Mouse (Mus musculus): ENCODE measurements around the gene Ntm. TPM values are rescaled to one million over a fixed set of nuclear protein-coding genes. Genes with fewer than 3 reads are reported as not detected.

Ntm gene
- polyA plus RNA-seq, 1 experiment from 2014 or later: 264 TPM

GRCm38 (mm10) chr9:29106771-29107170, 856.2 kb downstream of the Ntm start:
- Histone ChIP-seq H3K27ac (ENCODE audit: low read depth, low read length) (no peak overlapping the region), H3K9me3 (ENCODE audit: control insufficient read depth, low read length) (no peaks in the 10 kb centered on the region; the same call in 1 of the 2 replicates), H3K4me2 (ENCODE audit: low read length) (no peak overlapping the region), H3K36me3 (ENCODE audit: control insufficient read depth, insufficient read depth, low read length) (no peaks in the 10 kb centered on the region), H3K9ac (ENCODE audit: low read depth, low read length) (no peak overlapping the region), H3K4me3 (ENCODE audit: low read length) (no peak overlapping the region), H3K27me3 (replicated peaks; ENCODE audit: control insufficient read depth, insufficient read depth, low read length) (no peaks in the 10 kb centered on the region), H3K4me1 (ENCODE audit: control insufficient read depth, insufficient read depth, low read depth, low read length) (no peaks in the 10 kb centered on the region; the same call in 1 of the 2 replicates)
- 53% methylated on average over 3 of the region's 3 CpGs for WGBS
- ATAC-seq: no peak

DNA sequence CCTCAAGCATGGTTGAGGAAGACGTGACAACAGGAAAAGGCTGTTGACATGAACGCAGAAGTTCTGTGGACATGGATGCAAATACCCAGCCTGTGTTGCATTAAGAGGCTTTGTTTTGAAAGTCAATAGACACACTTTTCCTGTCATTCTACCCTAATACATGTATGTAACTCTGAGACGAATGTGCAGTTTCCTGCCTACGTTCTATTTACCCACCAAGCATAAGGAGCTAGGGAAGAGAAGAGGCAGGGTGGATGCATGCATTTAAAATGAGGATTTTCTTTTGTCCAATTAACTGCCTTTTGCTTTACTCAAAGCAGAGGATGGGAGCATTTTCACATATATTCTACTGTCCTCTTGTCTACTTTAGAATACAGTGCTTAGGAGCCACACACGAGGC, 858.5 kb downstream of the Ntm start:
- WGBS: 80% methylated on average over 5 of the region's 5 CpGs
- Histone ChIP-seq H3K9ac (ENCODE audit: low read depth, low read length) (no peak overlapping the region), H3K27ac (ENCODE audit: low read depth, low read length) (no peak overlapping the region), H3K9me3 (ENCODE audit: control insufficient read depth, low read length) (no peaks in the 10 kb centered on the region; the same call in 1 of the 2 replicates), H3K27me3 (replicated peaks; ENCODE audit: control insufficient read depth, insufficient read depth, low read length) (no peaks in the 10 kb centered on the region), H3K4me3 (ENCODE audit: low read length) (no peak overlapping the region), H3K36me3 (ENCODE audit: control insufficient read depth, insufficient read depth, low read length) (no peaks in the 10 kb centered on the region), H3K4me2 (ENCODE audit: low read length) (no peak overlapping the region), H3K4me1 (ENCODE audit: control insufficient read depth, insufficient read depth, low read depth, low read length) (no peaks in the 10 kb centered on the region; the same call in 1 of the 2 replicates)
- no peak for ATAC-seq

GRCm38 (mm10) chr9:29103993-29104392, 858.9 kb downstream of the Ntm start:
- WGBS: 34% methylated on average over 6 of the region's 6 CpGs
- H3K27me3 ChIP-seq (replicated peaks; ENCODE audit: control insufficient read depth, insufficient read depth, low read length): no peaks in the 10 kb centered on the region
- peak; percentile 83 for ATAC-seq
- no peak overlapping the region for H3K4me2 ChIP-seq (ENCODE audit: low read length)
- H3K9me3 ChIP-seq (ENCODE audit: control insufficient read depth, low read length): no peaks in the 10 kb centered on the region; the same call in 1 of the 2 replicates
- H3K4me3 ChIP-seq (ENCODE audit: low read length): no peak overlapping the region
- H3K27ac ChIP-seq (ENCODE audit: low read depth, low read length): no peak overlapping the region
- no peak overlapping the region for H3K9ac ChIP-seq (ENCODE audit: low read depth, low read length)
- no peaks in the 10 kb centered on the region; the same call in 1 of the 2 replicates for H3K4me1 ChIP-seq (ENCODE audit: control insufficient read depth, insufficient read depth, low read depth, low read length)
- H3K36me3 ChIP-seq (ENCODE audit: control insufficient read depth, insufficient read depth, low read length): no peaks in the 10 kb centered on the region

GRCm38 (mm10) chr9:29100624-29101023, 862.3 kb downstream of the Ntm start:
- H3K9ac ChIP-seq (ENCODE audit: low read depth, low read length): no peak overlapping the region
- no peaks in the 10 kb centered on the region for H3K27me3 ChIP-seq (replicated peaks; ENCODE audit: control insufficient read depth, insufficient read depth, low read length)
- H3K4me3 ChIP-seq (ENCODE audit: low read length): no peak overlapping the region
- no peak overlapping the region for H3K4me2 ChIP-seq (ENCODE audit: low read length)
- no peaks in the 10 kb centered on the region for H3K4me1 ChIP-seq (ENCODE audit: control insufficient read depth, insufficient read depth, low read depth, low read length)
- no peak overlapping the region for H3K27ac ChIP-seq (ENCODE audit: low read depth, low read length)
- H3K36me3 ChIP-seq (ENCODE audit: control insufficient read depth, insufficient read depth, low read length): no peaks in the 10 kb centered on the region
- H3K9me3 ChIP-seq (ENCODE audit: control insufficient read depth, low read length): no peaks in the 10 kb centered on the region; the same call in 1 of the 2 replicates
- no peak for ATAC-seq
- 77% methylated on average over 5 of the region's 5 CpGs for WGBS

DNA sequence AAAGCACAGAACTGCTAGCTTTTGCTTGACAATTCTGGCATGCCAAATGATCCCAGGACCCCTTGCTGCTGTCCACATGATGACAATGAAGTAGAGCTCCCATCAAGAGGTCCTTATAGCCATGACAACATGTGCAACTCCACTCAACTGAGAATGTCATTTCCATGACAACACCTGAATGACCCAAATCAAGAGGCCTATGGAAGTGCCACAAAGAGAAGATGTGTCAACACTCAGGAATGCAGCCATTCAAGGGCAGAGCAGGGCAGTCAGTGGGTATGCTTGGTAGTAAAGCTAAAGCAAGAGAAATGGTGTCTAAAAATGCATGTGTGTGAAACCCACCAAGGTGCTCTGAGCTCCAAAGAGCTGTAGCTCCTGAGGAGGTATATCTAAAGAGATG, 870.5 kb downstream of the Ntm start:
- H3K27me3 ChIP-seq (replicated peaks; ENCODE audit: control insufficient read depth, insufficient read depth, low read length): no peaks in the 10 kb centered on the region
- no peaks in the 10 kb centered on the region for H3K9me3 ChIP-seq (ENCODE audit: control insufficient read depth, low read length)
- H3K4me2 ChIP-seq (ENCODE audit: low read length): no peak overlapping the region
- H3K4me1 ChIP-seq (ENCODE audit: control insufficient read depth, insufficient read depth, low read depth, low read length): 0 out of 2 replicates have a peak, but pooled peaks cover 3% of the 10 kb centered on the region
- H3K4me3 ChIP-seq (ENCODE audit: low read length): no peak overlapping the region
- H3K9ac ChIP-seq (ENCODE audit: low read depth, low read length): no peak overlapping the region
- no peaks in the 10 kb centered on the region for H3K36me3 ChIP-seq (ENCODE audit: control insufficient read depth, insufficient read depth, low read length)
- ATAC-seq: no peak
- no peak overlapping the region for H3K27ac ChIP-seq (ENCODE audit: low read depth, low read length)

DNA sequence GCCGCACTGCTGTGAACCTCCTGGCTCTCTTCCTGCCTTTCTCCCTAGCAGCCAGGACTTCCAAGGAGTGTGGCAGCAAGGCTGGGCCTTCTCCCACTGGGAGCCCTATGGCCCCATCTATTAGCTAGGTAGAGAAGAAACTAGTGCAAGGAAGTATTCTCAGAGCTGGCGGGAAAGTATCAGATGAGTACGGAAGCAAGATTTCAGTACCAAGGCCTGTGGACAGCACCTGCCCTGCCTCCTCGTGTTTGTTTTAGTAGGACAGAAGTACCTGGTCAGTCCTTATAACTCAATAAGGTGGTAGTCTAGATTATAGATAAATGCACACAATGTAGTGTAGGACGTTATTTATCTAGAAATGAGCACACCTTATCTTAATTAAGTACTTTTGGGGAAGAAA, 874.3 kb downstream of the Ntm start:
- no peak overlapping the region for H3K4me2 ChIP-seq (ENCODE audit: low read length)
- H3K27me3 ChIP-seq (replicated peaks; ENCODE audit: control insufficient read depth, insufficient read depth, low read length): no peaks in the 10 kb centered on the region
- H3K9ac ChIP-seq (ENCODE audit: low read depth, low read length): no peak overlapping the region
- no peaks in the 10 kb centered on the region for H3K9me3 ChIP-seq (ENCODE audit: control insufficient read depth, low read length)
- H3K4me1 ChIP-seq (ENCODE audit: control insufficient read depth, insufficient read depth, low read depth, low read length): 0 out of 2 replicates have a peak, but pooled peaks cover 5% of the 10 kb centered on the region
- 49% methylated on average over 5 of the region's 5 CpGs for WGBS
- no peak overlapping the region for H3K4me3 ChIP-seq (ENCODE audit: low read length)
- H3K27ac ChIP-seq (ENCODE audit: low read depth, low read length): no peak overlapping the region
- no peaks in the 10 kb centered on the region for H3K36me3 ChIP-seq (ENCODE audit: control insufficient read depth, insufficient read depth, low read length)
- no peak for ATAC-seq

- H3K27me3 ChIP-seq (replicated peaks; ENCODE audit: control insufficient read depth, insufficient read depth, low read length): no peaks in the 10 kb centered on the region
- 0 out of 2 replicates have a peak, but pooled peaks cover 5% of the 10 kb centered on the region for H3K4me1 ChIP-seq (ENCODE audit: control insufficient read depth, insufficient read depth, low read depth, low read length)
- no peak overlapping the region for H3K4me2 ChIP-seq (ENCODE audit: low read length)
- no peaks in the 10 kb centered on the region for H3K9me3 ChIP-seq (ENCODE audit: control insufficient read depth, low read length)
- H3K9ac ChIP-seq (ENCODE audit: low read depth, low read length): no peak overlapping the region
- no peaks in the 10 kb centered on the region for H3K36me3 ChIP-seq (ENCODE audit: control insufficient read depth, insufficient read depth, low read length)
- no peak for ATAC-seq
- H3K27ac ChIP-seq (ENCODE audit: low read depth, low read length): no peak overlapping the region
- no peak overlapping the region for H3K4me3 ChIP-seq (ENCODE audit: low read length)
- WGBS: 50% methylated on average over 4 of the region's 4 CpGs
Observed at GRCm38 (mm10) chr9:29087656-29088055, 875.3 kb downstream of the Ntm start.

DNA sequence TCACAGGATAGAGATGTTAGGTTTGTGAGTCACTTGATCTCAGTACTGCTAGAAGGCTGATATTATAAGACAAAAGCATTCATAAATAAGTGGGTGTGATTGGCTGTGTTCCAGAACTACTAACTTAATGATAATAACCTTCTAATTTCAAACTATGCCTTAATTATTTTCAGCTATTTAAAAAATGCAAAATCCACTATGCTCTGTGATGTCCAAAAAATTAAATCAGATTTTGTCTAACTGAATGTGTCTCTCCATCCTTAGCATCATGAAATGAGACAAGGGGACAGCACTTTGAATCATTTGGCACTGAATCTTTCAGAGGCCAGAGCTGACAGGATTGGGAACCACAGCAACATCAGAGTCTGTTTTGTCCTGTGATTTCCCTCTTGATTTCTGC, 875.8 kb downstream of the Ntm start:
- Histone ChIP-seq H3K4me2 (ENCODE audit: low read length) (no peak overlapping the region), H3K9me3 (ENCODE audit: control insufficient read depth, low read length) (no peaks in the 10 kb centered on the region), H3K36me3 (ENCODE audit: control insufficient read depth, insufficient read depth, low read length) (no peaks in the 10 kb centered on the region), H3K4me3 (ENCODE audit: low read length) (no peak overlapping the region), H3K9ac (ENCODE audit: low read depth, low read length) (no peak overlapping the region), H3K27me3 (replicated peaks; ENCODE audit: control insufficient read depth, insufficient read depth, low read length) (no peaks in the 10 kb centered on the region), H3K4me1 (ENCODE audit: control insufficient read depth, insufficient read depth, low read depth, low read length) (0 out of 2 replicates have a peak, but pooled peaks cover 5% of the 10 kb centered on the region), H3K27ac (ENCODE audit: low read depth, low read length) (no peak overlapping the region)
- ATAC-seq: no peak

GRCm38 (mm10) chr9:29075924-29076577, 886.9 kb downstream of the Ntm start:
- 0 out of 2 replicates have a peak overlapping the region, but pooled peaks have one; percentile 5 for H3K27ac ChIP-seq (ENCODE audit: low read depth, low read length)
- no peak overlapping the region for H3K9ac ChIP-seq (ENCODE audit: low read depth, low read length)
- no peaks in the 10 kb centered on the region for H3K27me3 ChIP-seq (replicated peaks; ENCODE audit: control insufficient read depth, insufficient read depth, low read length)
- H3K4me1 ChIP-seq (ENCODE audit: control insufficient read depth, insufficient read depth, low read depth, low read length): peaks cover 11% of the 10 kb centered on the region
- ATAC-seq: peak; percentile 79
- H3K9me3 ChIP-seq (ENCODE audit: control insufficient read depth, low read length): no peaks in the 10 kb centered on the region
- 60% methylated on average over 5 of the region's 5 CpGs for WGBS
- H3K4me3 ChIP-seq (ENCODE audit: low read length): no peak overlapping the region
- H3K36me3 ChIP-seq (ENCODE audit: control insufficient read depth, insufficient read depth, low read length): no peaks in the 10 kb centered on the region
- H3K4me2 ChIP-seq (ENCODE audit: low read length): no peak overlapping the region
